Mouse (Mus musculus): Measurements from ENCODE around the gene Cyp26b1. TPM values are rescaled to one million over a fixed set of nuclear protein-coding genes. Genes with fewer than 3 reads are reported as not detected.

Cyp26b1 gene
- polyA plus RNA-seq, 1 experiment from 2014 or later, result 55.5 TPM

DNA sequence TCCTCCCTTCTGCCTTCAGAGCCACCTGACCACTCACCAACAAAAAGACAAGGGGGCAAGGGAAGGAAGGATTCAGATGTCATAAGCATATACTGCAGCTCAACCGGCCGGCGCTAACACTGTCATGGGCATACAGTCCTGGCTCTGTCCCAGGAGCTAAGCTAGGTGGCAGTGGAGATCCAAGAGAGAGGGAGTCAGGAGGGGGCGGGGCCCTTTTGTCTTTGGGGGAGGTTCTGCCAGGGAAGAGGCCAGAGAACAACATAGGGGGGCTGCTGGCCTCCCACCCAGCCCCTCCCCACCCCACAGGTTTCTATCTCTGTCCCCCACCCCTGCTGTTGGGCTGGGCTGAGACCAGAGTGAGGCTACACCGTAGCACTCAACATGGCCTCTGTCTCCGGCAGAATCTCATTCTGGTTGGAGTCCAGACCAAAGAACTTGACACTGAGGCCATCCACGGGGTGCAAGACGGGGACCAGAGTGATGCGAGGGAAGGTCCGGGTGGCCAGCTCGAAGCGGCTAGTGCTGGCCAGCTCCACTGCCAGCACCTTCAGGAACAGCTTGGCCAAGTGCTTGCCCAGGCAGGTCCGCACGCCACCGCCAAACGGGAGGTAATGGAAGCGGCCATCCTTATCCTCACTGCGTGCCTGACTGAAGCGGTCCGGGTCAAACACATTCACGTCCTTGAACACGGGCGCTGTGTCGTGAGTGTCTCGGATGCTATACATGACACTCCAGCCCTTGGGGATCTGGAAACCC, 19.6 kb downstream of the Cyp26b1 start:
- WGBS, result 27% methylated on average over 25 of the region's 25 CpGs
- peaks cover 62% of the 10 kb centered on the region for H3K27me3 ChIP-seq

DNA sequence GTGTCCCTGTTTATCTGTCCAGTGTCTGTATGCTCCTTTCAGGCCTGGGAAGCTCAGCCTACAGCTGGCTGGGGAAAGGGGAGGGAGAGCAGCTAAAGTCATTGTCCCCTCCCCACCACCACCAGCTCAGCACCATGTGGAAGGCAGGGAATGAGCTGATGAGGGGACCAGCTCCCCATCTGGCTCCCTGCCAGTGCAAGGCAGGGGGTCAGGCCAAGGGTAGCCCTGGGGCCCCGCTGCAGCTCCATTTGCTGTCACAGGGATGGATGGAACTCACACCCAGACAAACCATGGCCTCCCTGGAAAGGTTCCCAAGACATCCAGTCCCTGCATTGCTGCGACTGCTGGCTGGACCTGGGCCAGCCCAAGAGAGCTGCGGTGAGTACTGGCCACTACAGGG, 23.7 kb downstream of the Cyp26b1 start:
- Histone ChIP-seq H3K27ac (peak overlapping the region; percentile 10; the same call in 1 of the 2 replicates), H3K27me3 (peaks cover 27% of the 10 kb centered on the region), H3K9ac (no peak overlapping the region), H3K4me3 (no peak overlapping the region), H3K4me1 (replicated peaks) (peaks cover 41% of the 10 kb centered on the region), H3K36me3 (peaks cover 4% of the 10 kb centered on the region; the same call in 1 of the 2 replicates), H3K9me3 (no peaks in the 10 kb centered on the region), H3K4me2 (no peak overlapping the region)
- WGBS, result 32% methylated on average over 3 of the region's 3 CpGs
- 0 out of 2 replicates have a peak, but pooled peaks have one; percentile 33 for ATAC-seq (ENCODE audit: low FRiP score)

More for the DNA sequence above, 19.6 kb downstream of the Cyp26b1 start:
- Histone ChIP-seq H3K9ac (no peak overlapping the region), H3K4me3 (peak overlapping the region; percentile 10; the same call in 1 of the 2 replicates), H3K4me1 (replicated peaks) (peaks cover 39% of the 10 kb centered on the region), H3K4me2 (peak overlapping the region; percentile 29), H3K36me3 (peaks cover 5% of the 10 kb centered on the region; the same call in 1 of the 2 replicates), H3K9me3 (no peaks in the 10 kb centered on the region), H3K27ac (no peak overlapping the region)
- peak; percentile 30 for ATAC-seq (ENCODE audit: low FRiP score)

GRCm38 (mm10) chr6:84569590-84569989, 24.1 kb downstream of the Cyp26b1 start:
- Histone ChIP-seq H3K4me1 (replicated peaks) (peaks cover 38% of the 10 kb centered on the region), H3K9me3 (no peaks in the 10 kb centered on the region), H3K4me3 (no peak overlapping the region), H3K36me3 (no peaks in the 10 kb centered on the region), H3K9ac (no peak overlapping the region), H3K4me2 (no peak overlapping the region), H3K27ac (peak overlapping the region; percentile 10; the same call in 1 of the 2 replicates), H3K27me3 (peaks cover 23% of the 10 kb centered on the region)
- ATAC-seq (ENCODE audit: low FRiP score), result no peak

- no peak for ATAC-seq (ENCODE audit: low FRiP score)
Measured at GRCm38 (mm10) chr6:84568880-84569279, 24.8 kb downstream of the Cyp26b1 start.

DNA sequence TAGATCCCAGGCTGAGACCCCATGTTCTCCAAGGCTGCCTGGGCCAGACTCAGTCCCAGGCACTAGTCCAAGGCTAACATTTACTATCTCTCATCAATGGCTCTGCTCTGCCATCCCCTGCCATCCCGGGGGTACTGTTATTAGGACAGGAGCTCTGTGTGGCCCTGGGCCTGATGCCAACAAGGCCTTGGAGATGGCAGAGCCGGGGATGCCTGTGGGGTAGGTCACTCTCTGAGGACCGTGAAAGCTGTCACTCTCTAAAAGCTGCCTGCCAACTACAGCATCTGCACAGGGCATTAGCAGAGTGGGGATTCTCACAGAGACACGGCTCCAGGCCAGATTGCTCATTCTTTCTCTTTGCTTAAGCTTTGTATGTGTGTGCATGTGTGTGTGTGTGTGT, 26.0 kb downstream of the Cyp26b1 start:
- no peak; the same call in 1 of the 2 replicates for ATAC-seq (ENCODE audit: low FRiP score)

More at GRCm38 (mm10) chr6:84568880-84569279, 24.8 kb downstream of the Cyp26b1 start:
- Histone ChIP-seq H3K4me1 (replicated peaks) (peaks cover 31% of the 10 kb centered on the region), H3K27me3 (peaks cover 18% of the 10 kb centered on the region), H3K4me3 (no peak overlapping the region), H3K9ac (no peak overlapping the region), H3K9me3 (no peaks in the 10 kb centered on the region), H3K4me2 (no peak overlapping the region), H3K27ac (no peak overlapping the region), H3K36me3 (no peaks in the 10 kb centered on the region)
- 83% methylated on average over 6 of the region's 6 CpGs for WGBS

GRCm38 (mm10) chr6:84566825-84567224, 26.9 kb downstream of the Cyp26b1 start:
- Histone ChIP-seq H3K27ac (no peak overlapping the region), H3K4me1 (replicated peaks) (peaks cover 27% of the 10 kb centered on the region), H3K4me2 (no peak overlapping the region), H3K9me3 (no peaks in the 10 kb centered on the region), H3K4me3 (no peak overlapping the region), H3K9ac (no peak overlapping the region), H3K36me3 (no peaks in the 10 kb centered on the region), H3K27me3 (0 out of 2 replicates have a peak, but pooled peaks cover 5% of the 10 kb centered on the region)
- no peak for ATAC-seq (ENCODE audit: low FRiP score)
- 65% methylated on average over 2 of the region's 2 CpGs for WGBS

More for the DNA sequence above, 26.0 kb downstream of the Cyp26b1 start:
- H3K9ac ChIP-seq, result no peak overlapping the region
- peak overlapping the region; percentile 40; the same call in 1 of the 2 replicates for H3K27ac ChIP-seq
- no peak overlapping the region for H3K4me3 ChIP-seq
- H3K4me2 ChIP-seq, result no peak overlapping the region
- no peaks in the 10 kb centered on the region for H3K9me3 ChIP-seq
- WGBS, result 47% methylated on average over 4 of the region's 4 CpGs
- H3K36me3 ChIP-seq, result no peaks in the 10 kb centered on the region
- H3K27me3 ChIP-seq, result peaks cover 7% of the 10 kb centered on the region; the same call in 1 of the 2 replicates
- H3K4me1 ChIP-seq (replicated peaks), result peaks cover 27% of the 10 kb centered on the region

DNA sequence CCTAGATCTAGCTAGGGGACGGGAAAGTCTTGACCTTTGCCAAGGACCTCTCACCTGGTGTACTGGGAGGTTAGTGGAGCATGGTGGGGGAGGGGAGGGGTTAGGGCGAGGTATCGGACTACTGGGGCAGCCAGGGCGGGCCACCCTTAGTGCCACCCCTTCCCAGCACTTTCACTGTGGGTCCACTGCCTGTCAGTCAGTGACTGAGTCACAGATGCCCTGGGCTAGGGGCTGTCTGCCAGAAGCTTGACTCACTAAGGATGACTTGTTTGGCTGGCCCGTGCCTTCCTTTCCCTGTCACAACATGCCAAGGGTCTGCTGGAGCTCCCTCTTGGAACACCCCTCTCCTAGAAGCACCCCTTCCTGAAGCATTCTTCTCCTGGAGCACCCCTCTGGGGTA, 28.5 kb downstream of the Cyp26b1 start:
- Histone ChIP-seq H3K27ac (no peak overlapping the region), H3K4me3 (no peak overlapping the region), H3K36me3 (no peaks in the 10 kb centered on the region), H3K4me2 (no peak overlapping the region), H3K9me3 (no peaks in the 10 kb centered on the region), H3K9ac (no peak overlapping the region), H3K4me1 (replicated peaks) (peaks cover 25% of the 10 kb centered on the region), H3K27me3 (0 out of 2 replicates have a peak, but pooled peaks cover 5% of the 10 kb centered on the region)
- no peak for ATAC-seq (ENCODE audit: low FRiP score)
- WGBS, result 80% methylated on average over 5 of the region's 5 CpGs

DNA sequence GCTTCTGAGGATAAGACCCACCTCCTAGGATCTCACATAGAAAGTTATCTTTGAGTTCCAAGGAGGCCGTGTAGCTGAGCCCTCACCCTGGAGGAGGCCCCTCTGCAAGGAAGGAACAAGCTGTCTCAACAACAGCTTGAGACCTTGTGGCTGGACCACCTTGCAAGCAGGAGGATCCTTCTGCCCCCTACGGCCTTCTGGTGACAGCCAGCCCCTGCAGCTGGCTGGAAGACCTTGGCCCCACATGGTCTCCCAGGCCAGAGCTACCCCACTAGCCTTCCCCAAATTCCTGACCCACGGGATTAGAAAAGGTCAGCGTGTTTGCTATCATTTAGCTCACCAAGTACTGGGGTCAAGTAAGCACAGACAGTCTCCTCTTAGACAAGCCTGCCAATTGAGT, 30.8 kb downstream of the Cyp26b1 start:
- Histone ChIP-seq H3K27ac (no peak overlapping the region), H3K27me3 (0 out of 2 replicates have a peak, but pooled peaks cover 5% of the 10 kb centered on the region), H3K4me3 (no peak overlapping the region), H3K4me2 (no peak overlapping the region), H3K9me3 (no peaks in the 10 kb centered on the region), H3K9ac (no peak overlapping the region), H3K36me3 (no peaks in the 10 kb centered on the region), H3K4me1 (replicated peaks) (peaks cover 7% of the 10 kb centered on the region; the same call in 1 of the 2 replicates)
- WGBS, result 66% methylated on average over 4 of the region's 4 CpGs
- no peak for ATAC-seq (ENCODE audit: low FRiP score)

DNA sequence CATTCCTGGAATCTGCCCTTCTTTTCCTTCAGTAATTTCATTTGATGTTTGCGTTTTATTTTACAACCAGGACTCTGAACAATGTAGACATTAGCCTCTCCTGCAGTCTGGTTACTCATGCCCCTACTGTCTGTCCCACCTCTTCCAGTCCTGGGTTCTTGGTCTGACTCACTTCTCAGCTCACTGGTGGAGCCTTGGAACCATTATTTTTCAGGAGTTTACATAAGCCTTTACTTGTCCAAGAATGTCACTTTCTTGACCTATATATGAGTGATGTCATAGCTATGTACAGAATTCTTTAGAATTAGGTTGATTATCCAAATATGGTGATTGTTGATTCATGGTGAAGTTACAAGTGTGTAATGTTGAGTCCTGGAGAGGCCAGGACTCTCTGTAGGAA, 32.5 kb downstream of the Cyp26b1 start:
- no peaks in the 10 kb centered on the region for H3K36me3 ChIP-seq
- no peaks in the 10 kb centered on the region for H3K4me1 ChIP-seq (replicated peaks)
- H3K27me3 ChIP-seq, result 0 out of 2 replicates have a peak, but pooled peaks cover 5% of the 10 kb centered on the region
- ATAC-seq (ENCODE audit: low FRiP score), result no peak
- no peak overlapping the region for H3K4me3 ChIP-seq
- no peak overlapping the region for H3K27ac ChIP-seq
- no peaks in the 10 kb centered on the region for H3K9me3 ChIP-seq
- H3K4me2 ChIP-seq, result no peak overlapping the region
- H3K9ac ChIP-seq, result no peak overlapping the region
- 98% methylated on average over 1 of the region's 1 CpGs for WGBS

DNA sequence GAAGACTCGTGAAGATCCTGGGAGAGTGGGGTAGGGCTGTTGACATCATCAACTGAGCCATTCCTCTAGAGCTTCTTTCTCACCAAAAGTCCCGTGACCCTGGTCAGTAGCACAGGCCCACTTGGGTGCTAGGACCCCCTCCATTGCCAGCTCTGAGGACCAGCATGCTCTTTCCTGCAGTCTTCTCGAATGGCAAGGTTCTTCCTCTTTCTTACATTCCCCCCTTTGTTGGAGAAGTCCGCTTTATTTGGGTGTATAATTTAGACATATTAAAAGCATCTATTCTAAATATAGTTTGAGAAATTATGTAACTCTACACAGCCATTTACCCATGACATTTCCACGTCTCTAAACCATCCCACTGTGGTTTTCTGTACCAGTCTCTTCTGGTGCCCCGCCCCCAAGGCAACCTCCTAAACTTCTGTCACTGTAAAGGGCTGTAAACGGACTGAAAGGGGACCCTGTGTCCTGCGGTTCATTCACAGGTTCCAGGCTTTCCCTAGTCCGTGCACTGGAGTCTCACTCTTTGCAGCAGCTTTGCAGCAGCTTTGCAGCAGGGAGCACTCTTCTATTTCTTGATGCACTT, 43.8 kb downstream of the Cyp26b1 start:
- H3K9ac ChIP-seq, result no peak overlapping the region
- H3K4me3 ChIP-seq, result no peak overlapping the region
- no peak overlapping the region for H3K27ac ChIP-seq
- H3K4me2 ChIP-seq, result no peak overlapping the region
- WGBS, result 77% methylated on average over 9 of the region's 9 CpGs
- H3K27me3 ChIP-seq, result 0 out of 2 replicates have a peak, but pooled peaks cover 3% of the 10 kb centered on the region
- no peaks in the 10 kb centered on the region for H3K36me3 ChIP-seq
- ATAC-seq (ENCODE audit: low FRiP score), result no peak
- no peaks in the 10 kb centered on the region for H3K9me3 ChIP-seq
- H3K4me1 ChIP-seq (replicated peaks), result peaks cover 8% of the 10 kb centered on the region; the same call in 1 of the 2 replicates

- 83% methylated on average over 2 of the region's 2 CpGs for WGBS
- no peak for ATAC-seq (ENCODE audit: low FRiP score)
- no peak overlapping the region for H3K4me3 ChIP-seq
Measured at GRCm38 (mm10) chr6:84545428-84545827, 48.3 kb downstream of the Cyp26b1 start.

DNA sequence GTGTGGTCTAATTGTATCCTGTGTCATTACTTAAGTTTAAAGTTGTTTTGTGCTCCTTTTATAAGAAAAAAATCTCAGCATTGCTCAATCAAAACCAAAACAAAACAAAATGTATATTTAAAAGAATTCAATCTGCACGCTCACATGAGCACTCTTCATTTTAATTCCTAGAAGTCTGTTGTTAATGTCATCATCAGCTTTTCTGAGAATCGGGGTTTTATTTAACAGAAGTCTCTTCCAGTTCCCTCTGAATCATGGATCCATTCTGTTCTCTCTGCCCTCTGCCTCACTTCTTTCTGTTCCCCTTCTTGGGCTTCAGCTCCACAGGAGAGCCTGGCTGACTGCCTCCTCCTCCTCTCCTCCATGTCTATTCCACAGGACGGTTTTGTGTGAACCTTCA, 49.3 kb downstream of the Cyp26b1 start:
- H3K27ac ChIP-seq, result no peak overlapping the region
- 89% methylated on average over 3 of the region's 3 CpGs for WGBS
- no peaks in the 10 kb centered on the region for H3K4me1 ChIP-seq (replicated peaks)
- H3K27me3 ChIP-seq, result 0 out of 2 replicates have a peak, but pooled peaks cover 3% of the 10 kb centered on the region
- no peak overlapping the region for H3K4me2 ChIP-seq
- no peaks in the 10 kb centered on the region for H3K36me3 ChIP-seq
- H3K9me3 ChIP-seq, result no peaks in the 10 kb centered on the region
- H3K9ac ChIP-seq, result no peak overlapping the region
- no peak overlapping the region for H3K4me3 ChIP-seq
- ATAC-seq (ENCODE audit: low FRiP score), result no peak

More at GRCm38 (mm10) chr6:84545428-84545827, 48.3 kb downstream of the Cyp26b1 start:
- no peaks in the 10 kb centered on the region for H3K36me3 ChIP-seq
- H3K27me3 ChIP-seq, result 0 out of 2 replicates have a peak, but pooled peaks cover 3% of the 10 kb centered on the region
- H3K4me1 ChIP-seq (replicated peaks), result no peaks in the 10 kb centered on the region
- H3K27ac ChIP-seq, result no peak overlapping the region
- no peak overlapping the region for H3K9ac ChIP-seq
- no peak overlapping the region for H3K4me2 ChIP-seq
- no peaks in the 10 kb centered on the region for H3K9me3 ChIP-seq
